Mouse (Mus musculus) spleen, postnatal 10 days (tissue): ENCODE measurements at regions not wholly inside any gene's neighbourhood (a gene's known extent, or its start where the extent isn't known, plus 50 kb on each side); places are given as distances from the start of the nearest gene placed in this dataset.

Source experiments
- DNase-seq, 2 experiments: peaks; one replicate each; pipeline ENCODE4 v3.0.0; 2021 to 2022; ENCODE audit warnings: low spot score in 2 of 2

DNA sequence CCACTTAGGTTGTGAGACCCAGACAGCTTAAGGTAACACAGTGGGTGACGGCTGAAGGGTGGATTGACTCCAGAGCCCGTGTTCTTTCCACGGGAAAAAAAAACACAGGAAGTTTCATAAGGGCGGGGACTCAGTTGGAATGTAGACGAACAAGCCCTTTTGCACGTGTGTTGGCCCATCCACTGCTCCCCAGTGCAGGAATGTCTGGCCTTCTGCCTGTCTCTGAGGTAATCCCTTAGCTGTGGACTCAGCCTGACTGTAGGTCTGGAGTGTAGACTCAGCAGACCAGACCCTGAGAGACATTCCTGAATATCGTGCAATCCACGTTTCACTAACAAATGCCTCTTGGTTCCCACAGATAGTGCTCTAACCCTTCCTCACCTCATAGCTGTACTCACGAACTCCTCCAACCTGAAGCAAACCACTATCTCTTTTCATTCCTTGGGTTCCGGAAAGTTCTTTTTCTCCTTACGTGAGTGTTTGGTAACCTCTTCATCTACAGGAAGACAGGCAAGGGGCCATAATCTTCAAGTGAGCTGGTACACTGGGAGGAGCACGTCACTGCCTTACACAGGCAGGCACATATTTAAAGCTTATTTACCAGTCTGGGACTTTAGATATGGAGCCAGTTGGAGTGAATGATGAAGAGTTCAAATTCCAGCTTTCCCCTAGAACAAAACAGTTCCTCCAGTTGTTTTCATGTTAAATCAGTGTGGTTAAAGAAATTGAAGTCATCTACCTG lies 205.6 kb upstream of the Bcor start:
- no peak for DNase-seq

DNA sequence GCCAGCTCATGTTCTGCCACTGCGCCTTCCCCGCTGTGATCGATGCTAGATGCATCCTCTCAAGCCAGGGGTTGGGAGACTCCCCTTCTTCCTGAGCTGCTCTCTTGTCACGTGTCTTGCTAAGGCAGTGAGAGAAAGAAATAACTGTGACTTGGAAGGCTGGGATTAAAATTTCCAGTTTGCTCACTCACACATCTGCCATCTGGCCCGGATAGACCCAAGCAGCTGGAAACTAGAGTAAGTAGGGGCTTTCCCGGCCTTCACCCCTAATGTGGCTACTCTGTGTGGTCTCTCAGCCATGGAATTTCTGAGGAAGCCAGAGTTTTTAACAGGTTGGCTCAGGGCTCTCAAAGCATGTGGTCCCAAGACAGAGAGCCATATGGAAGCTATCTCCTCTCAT lies 206.6 kb upstream of the Bcor start:
- no peak for DNase-seq

DNA sequence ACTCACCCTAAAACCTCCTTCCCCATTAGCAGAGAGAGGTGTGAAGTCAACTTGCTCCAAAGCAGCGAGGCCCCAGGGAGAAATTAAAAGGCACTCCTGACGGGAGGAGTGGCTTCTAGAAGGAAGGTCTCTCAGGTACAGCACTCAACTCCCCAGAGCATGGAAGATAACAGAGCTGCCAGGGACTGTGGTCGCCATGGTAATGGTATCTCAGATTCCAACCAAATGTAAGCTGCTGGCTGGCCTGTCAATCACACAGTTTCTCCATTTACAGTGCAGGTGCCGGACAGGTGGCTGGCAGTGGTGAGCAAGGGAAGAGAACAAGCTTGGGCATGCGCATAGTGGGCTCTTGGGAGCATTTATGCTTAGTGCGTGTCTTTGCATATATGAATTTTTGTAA lies 213.5 kb upstream of the Bcor start:
- no peak for DNase-seq

DNA sequence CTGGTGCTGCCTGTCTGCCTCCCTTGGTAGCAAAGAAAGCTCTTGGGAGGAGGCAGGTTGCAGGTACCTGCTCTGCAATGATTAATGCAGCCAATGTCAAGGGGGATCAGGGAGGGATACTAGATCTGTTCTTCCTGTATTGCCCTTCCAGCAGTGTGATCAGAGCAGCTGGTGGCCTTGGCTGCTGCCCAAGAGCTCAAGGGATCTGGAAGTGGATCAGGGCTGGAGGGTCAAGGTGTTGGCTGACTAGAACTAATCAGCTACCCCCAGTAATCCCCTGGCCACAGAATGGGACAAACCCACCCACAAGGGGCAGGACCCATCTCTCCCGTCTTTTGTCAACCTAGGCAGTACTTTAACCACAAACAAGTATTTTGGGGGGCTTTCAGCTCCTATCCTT lies 211.8 kb upstream of the Atp6ap2 start:
- DNase-seq, result no peak

DNA sequence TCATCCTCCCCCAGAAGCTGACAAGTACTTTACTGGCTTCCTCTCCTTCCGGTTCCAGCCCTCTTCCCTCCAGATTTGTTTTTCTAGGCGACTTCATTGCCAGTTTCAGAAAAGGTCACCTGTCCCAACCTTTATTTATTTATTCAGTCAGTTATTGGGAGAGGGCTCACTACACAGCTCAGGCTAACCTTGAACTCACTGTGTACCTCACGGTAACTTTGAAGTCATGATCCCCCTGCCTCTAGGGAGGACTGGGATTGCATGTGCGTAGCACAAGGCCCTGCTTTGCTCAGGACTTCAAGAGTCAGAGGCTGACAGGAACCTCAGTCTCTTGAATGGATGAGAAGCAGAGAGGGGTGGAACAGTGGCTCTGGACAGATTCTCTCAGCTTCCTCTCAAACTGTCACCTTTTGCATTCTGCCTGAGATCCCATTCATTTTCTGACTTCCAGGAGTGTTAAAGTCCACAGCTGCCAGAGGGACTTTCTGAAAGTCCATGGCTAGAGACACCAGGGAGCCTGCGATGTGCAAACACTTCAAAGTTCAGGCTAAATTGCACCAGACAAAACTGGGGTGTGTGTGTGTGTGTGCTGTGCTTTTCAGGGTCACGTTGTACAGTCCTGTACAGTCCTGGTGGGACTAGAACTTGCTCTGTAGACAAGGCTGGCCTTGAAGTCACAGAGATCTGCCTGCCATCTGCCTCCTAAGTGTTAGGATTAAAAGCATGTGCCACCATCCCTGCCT lies 211.2 kb upstream of the Atp6ap2 start:
- DNase-seq, result no peak

DNA sequence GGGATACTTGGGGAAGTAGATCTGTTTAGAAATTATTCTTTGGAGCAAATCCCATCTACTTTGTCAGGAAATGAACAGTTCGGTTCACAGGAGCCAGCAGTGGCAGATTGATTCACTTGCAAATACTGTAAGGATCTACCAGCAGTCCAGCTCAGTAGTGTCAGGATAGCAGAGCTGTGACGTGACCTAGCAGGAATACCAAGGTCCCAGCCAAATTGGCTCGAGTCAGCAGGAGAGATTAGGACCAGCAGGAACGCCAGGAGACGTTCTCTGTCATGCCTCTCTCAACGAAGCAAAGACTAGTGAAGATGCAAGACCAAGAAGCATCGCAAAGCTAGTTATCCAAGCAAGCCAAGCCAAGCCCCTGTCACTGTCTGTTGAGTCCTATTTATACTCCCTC lies 210.2 kb upstream of the Atp6ap2 start:
- DNase-seq, result no peak

DNA sequence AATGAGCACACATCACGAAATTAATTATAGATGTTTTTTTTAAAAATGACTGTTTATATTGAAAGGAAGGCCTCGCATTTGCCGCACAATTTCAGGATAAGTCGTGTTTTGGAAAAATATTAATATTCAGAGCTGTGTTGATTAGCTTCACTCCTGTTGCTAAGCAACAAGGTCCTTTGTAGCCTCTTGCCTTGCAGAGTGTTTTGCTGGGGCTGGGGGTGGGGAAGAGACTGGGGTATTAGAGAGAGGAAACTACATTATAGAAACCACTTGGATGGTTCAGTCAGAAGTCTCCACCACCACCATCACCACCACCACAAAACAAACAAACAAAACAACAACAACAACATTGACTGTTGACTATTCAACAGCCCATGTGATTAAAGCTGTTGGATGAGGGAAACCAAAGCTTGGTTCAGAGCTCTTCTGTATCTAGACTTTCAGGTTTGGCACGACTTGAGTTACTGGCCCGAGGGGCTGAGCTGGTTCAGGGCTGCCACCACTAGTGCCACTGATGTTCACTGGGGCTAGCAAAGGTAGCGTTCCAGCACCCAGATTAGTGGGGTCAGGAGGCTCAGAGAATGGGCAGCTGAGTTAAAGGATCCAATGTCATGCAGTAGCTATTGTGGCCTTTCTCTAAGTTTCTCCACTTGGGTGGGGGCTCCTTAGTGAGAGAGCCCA lies 195.3 kb upstream of the Atp6ap2 start:
- DNase-seq, result no peak

DNA sequence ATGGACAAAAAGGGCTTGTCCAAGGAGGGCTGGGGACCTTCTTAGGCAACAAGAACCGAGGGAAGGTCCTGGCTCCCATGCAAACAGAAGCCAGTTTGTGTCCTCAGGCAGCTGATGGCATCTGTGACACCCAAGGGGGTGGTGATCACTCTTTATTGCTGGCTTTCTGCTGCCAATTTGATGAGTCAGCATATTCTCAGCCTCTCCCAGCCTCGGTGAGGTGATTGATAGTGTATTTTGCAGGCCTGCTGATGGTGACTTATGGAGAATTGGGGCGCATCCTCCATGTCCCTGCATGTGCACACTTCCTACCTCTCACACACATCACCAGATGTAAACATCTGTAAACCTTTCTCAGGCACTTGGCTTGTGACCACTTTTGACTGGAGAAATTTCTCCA lies 178.3 kb upstream of the Atp6ap2 start:
- no peak for DNase-seq

DNA sequence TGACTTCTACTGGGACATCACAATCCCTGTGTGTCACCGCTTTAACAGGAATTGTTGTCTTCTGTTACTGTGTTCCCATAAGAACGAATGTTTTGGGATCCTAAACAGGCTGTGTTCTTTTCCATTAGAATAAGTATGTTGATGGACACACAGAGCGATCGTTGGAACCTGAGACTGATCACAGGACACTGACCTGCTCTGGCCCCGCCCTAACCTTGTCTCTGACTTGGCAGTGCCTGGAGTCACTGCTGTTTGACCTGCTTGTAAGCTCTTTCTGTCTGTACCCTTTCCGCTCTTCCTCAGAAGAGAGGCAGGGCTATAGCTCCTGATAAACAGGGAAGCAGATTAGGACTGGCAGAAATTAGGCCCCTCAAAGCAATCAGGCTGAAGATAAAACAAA lies 162.0 kb upstream of the Atp6ap2 start:
- no peak for DNase-seq

DNA sequence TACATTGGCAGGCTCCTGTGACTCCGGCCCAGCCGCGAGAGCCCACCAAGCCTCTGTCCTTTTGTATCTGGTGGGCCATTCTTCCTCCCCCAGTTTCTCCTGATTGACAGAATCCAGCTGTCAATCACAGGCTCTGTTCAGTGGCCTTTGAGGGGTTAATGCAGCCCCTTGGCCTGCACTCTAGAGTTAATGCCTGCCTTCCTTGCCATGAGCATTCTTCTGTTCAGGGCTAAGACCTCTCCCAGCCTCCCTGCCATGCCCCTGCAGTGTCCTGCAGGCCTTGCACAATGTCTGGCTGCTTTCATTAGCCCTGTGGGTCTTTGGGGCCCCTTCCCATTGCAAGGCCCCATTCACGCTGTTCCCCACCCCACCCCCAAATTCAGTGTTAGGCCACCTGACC lies 160.9 kb upstream of the Atp6ap2 start:
- DNase-seq, result no peak

DNA sequence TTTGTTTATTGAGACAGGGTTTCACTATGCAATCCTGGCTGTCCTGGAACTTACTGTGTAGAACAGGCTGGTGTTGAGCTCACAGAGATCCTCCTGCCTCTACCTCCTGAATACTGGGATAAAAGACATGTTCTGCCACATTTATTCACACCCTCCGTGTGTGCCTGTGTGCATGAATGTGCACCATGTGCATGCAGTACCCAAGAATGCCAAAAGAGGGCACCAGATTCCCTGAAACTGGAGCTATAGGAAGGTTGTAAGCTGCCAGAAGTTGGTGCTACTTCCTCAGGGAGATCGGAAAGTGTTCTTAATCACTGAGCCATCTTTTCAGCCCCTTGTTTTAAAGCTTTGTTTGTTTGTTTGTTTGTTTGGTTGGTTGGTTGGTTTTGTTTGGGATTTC lies 155.3 kb upstream of the Atp6ap2 start:
- peak in 1 of 2 experiments; percentile 11 for DNase-seq

DNA sequence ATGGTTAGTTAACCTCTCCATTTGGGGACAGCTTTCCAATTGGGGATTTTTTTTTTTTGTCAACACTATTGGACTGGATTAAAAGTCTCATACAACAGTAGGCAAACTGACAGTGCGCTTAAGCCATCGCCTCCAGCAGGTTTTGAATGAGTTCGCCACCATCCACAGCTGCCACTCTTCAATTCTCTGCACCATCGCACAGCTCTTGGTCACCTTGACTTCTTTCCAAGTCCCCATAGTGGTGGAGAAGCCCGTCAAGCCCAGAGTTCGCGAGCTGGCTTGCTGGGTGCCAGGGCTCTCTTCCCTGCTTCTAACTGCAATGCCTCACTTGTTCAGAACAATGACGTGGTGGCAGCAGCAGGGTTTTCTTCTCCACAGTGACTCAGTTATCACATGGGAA lies 151.9 kb upstream of the Atp6ap2 start:
- no peak for DNase-seq

DNA sequence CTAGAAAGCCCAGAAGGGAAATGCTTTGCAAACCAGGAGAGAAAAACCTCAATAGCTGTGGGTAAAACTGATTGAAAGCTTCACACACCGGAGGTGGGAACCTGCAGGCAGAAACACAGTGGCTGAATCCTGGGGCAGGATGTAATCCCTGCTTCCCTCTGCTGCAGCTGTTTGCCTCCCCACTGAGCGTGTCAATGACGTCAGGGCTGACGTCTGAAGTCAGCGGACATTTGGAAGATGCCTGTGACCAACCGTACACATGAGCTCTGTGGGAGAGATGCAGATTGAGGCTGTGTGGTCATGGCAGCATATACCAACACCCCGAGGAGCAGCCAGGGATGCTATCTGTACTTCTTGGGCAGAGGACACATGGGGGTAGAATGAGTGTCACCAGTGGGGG lies 151.5 kb upstream of the Atp6ap2 start:
- DNase-seq, result no peak

DNA sequence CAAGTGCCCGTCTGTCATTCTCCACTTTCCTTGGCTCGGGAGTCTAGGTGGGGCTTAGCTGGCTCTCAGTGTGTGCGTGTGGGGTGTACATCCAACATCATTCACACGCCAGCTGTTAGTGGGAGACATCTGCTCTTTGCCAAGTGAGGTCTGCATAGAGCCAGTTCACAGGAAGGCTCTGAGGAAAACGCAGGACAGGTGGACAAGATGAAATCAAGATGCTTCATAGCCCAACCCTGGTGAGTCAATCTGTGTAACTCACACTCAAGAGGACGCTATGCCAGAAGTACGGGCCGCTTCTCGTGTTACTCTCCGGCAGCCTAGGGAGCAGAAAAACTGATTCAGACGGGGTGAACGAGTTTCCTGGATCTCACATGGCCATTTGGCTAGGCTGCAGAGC lies 148.2 kb upstream of the Atp6ap2 start:
- no peak for DNase-seq

DNA sequence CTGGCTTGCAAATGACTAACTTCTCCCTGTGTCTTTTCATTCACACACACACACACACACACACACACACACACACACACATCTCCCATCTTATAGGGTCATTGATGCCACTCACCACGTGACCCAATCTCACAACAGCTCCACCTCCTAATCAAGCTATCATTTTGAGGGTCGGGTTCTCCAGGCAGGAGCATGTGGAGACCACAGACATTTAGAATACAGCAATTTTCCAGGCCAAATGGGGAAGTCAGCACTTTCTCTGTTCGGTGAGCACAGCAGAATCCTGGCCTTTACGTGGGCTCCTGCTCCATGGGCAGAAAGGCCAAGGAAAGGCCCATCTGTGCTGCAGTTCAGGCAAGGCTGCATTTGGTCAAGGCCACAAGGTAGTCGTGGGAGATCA lies 143.8 kb upstream of the Atp6ap2 start:
- no peak for DNase-seq

DNA sequence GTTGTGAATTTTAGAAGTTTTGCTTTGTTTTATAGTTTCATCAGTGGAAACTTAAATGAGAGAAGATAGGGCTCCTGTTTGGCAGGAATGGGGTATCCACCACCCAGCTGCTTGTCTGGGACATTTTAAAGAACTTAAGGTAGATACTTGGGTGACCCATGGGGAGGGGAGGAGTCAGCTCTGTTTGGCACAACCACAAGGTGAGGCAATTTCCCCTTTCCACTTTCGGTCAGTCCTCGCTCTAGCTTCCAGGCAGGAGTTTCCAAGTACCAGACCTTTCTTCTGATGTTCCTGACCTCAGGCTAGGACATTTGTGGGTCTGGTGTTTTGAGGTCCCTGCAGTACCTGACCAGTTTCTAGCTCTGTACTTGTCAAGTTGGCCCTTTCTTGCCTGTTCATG lies 142.5 kb upstream of the Atp6ap2 start:
- no peak for DNase-seq

DNA sequence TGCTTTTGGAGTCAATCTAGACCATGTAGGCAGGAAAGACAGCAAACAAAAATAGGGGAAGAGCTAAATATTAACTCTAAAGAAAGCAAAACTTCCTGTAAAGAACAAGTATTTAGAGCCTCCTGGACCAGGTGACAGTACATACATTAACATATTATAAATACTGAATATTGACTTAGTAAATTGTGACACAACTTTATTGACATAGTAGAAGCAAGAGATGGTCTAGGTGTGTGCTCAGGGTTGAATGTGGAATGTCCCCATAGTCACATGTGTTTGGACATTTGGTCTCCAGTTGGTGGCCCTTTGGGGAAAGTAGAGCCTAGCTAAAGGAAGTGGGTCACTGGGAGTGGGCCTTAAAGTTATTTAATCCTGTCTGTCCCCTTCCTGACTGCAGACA lies 139.6 kb upstream of the Atp6ap2 start:
- DNase-seq, result no peak

DNA sequence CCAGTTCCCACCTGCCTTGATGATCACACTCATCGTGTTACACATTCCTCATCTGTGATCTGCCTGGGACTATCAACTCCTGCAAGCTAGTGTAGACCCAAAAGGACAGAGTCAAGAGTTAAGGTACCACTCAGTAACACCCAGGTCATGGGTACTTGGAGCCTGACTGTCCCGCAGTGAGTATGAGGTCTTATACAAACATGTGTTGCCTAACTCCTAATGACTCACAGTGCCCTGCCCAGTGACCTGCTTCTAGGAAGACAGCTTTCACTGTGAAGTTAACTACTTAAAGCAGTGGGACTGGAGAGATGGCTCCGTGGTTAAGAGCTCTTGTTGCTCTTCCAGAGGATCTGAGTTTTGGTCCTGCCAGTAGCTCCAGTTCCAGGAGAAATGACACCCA lies 137.9 kb upstream of the Atp6ap2 start:
- DNase-seq, result no peak

DNA sequence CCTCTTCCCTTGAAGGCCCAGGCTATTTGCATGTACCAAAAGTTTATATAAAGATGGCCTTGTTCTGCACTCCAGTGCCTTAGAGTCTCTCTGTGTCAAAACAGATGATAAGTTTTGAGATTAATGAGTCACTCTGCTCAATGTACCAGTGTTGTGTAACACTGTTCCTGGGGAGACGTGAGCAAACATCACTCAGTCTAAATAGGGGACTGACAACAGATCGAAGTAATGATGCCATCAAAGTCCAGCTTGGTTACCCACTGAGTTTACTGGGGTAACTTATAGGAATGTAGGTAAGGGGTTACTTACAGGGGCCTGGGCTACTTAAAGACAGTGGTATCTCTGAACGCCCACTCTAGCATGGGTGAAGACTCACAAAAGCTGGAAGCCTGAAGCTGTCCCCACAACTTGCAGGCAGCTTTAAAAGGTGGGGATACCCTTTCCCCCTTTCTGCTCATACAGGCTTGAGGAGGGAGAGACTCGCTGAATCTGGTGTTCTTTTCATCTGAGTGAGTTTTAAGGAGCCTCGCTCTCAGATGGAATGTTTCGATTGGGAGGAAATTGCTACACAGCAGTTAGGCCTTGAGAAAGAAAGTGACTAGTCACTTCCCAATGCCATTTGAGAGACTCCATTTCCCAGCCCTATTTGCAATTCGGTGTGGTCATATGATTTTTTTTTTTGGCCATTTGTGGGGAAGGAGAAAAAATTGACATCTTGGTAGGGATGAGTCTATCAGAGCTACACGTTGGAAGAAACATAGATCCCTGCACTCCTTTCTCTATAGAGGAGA lies 134.4 kb upstream of the Atp6ap2 start:
- no peak for DNase-seq

DNA sequence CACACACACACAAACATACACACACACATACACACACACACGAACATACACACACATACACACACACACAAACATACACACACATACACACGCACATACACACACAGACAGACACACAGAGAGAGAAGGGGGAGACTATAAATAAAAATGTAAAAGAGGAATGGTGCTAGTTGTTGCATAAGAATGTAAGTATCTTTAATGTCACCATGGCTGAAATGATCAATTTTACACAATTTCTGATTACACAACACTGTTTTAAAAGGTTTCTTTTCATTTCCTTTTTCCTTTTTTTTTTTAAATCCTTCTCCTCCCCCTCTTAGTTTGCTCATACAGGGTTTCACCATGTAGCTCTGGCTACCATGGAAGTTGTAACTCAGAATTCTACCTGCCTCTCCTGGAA lies 125.9 kb upstream of the Atp6ap2 start:
- DNase-seq, result no peak

DNA sequence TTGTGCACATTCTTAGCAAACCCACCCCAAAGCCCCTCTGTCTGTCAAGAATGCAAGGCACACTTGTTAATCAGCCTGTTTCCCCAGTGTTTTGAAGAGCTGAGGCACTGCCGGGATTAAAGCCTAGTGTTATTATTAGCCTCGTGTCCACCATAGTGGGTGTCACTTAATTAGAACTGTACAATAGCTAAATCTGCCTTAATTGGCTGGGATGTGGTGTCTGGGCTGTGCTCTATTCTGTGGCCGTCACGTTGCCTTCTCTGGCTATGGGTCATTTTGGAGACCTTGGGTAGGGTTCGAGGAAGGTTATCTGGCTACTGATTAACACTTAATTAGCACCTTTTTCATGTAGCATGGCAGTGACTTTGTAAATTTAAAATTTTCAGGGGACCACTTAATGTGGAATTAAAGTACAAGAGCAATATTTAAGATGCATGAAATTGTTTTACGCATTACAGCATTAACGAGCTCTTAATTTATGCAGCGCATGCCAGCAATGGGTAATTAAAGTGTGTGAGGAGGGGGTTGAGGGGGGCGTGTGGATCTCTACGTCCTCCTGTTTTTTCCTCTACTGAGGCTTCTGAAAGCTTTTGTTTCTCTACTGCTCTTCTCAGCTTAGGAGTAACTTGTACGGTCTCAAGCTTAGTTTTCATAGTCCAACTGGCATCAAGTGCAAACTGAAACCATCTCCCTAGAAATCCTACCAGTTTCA lies 124.5 kb upstream of the Atp6ap2 start:
- DNase-seq, result no peak

DNA sequence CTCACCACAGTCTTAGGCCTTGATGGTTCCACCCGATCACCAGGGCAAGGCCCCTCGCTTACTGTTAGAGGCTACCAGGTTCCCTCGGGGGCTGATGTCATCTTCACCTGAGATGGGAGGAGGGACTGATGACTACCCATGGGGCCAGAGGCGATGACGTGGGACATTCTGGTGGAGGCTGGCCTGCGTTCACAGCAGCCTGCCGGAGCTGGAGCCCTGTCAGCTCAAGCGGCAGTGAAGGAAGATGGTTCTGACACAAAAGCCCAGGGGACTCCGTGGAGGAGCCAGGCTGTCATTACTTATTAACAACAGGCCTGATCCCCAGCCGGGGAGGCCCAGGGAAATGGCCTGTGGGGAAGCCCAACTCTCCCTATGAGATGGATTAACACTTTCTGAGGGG lies 121.3 kb upstream of the Atp6ap2 start:
- DNase-seq, result no peak
